Mouse (Mus musculus) olfactory bulb, adult 2 months (tissue): ENCODE measurements around the gene Parg. TPM values are rescaled to one million over a fixed set of nuclear protein-coding genes. Genes with fewer than 3 reads are reported as not detected.

Experiments
- H3K27ac ChIP-seq: fragments of 200-500 bp; 2 replicates; pipeline ENCODE4 v1.5.1; 2012; ENCODE audit warnings: low read depth, low read length; ENCODE audit not compliant: insufficient read depth
- H3K4me1 ChIP-seq: fragments of 200-500 bp; 2 replicates; pipeline ENCODE4 v1.6.1; 2012; ENCODE audit warnings: low read length; ENCODE audit not compliant: control insufficient read depth, insufficient read depth
- H3K4me3 ChIP-seq: fragments of 200-500 bp; 2 replicates; pipeline ENCODE4 v1.5.1; 2012; ENCODE audit warnings: mild to moderate bottlenecking, low read depth, low read length, moderate library complexity; ENCODE audit not compliant: insufficient read depth
- CTCF ChIP-seq: fragments of 200-500 bp; IDR thresholded peaks from 2 replicates; pipeline ENCODE4 v1.5.1; 2012; ENCODE audit warnings: low read depth, mild to moderate bottlenecking, low read length, moderate library complexity; ENCODE audit not compliant: insufficient read depth
- POLR2A ChIP-seq: fragments of 200-500 bp; IDR thresholded peaks from 2 replicates; pipeline ENCODE4 v1.6.1; 2012; ENCODE audit warnings: mild to moderate bottlenecking, low read depth, low read length, moderate library complexity; ENCODE audit not compliant: insufficient read depth
- WGBS: fragments of 180-500 bp; shearing (Covaris S2); methylation state at CpG from one replicate; pipeline ENCODE4 v1.1.7; 2018; 5-methylcytosine and 5-hydroxymethylcytosine counted together
- polyA plus RNA-seq: library from polyadenylated mRNA; stranded (reverse); fragments of >200 nt; gene quantifications from 2 replicates; pipeline ENCODE4 v1.2.4, GENCODE M21; 2012; ENCODE audit warnings: low replicate concordance; ENCODE audit not compliant: missing spikeins, insufficient read depth, insufficient read length

Parg gene
- polyA plus RNA-seq, 1 experiment: not detected

GRCm38 (mm10) chr14:32332515-32333445 lies 131.0 kb downstream of the Parg start:
- Histone ChIP-seq H3K4me1 (no peaks in the 10 kb centered on the region), H3K4me3 (no peak overlapping the region), H3K27ac (no peak overlapping the region)
- TF ChIP-seq POLR2A (no peak), CTCF (no peak)
- WGBS: 80% methylated on average over 20 of the region's 20 CpGs

- H3K4me1 ChIP-seq: no peaks in the 10 kb centered on the region
- WGBS: 76% methylated on average over 6 of the region's 6 CpGs
- TF ChIP-seq POLR2A: no peak
- no peak for TF ChIP-seq CTCF
- no peak overlapping the region for H3K4me3 ChIP-seq
- H3K27ac ChIP-seq: no peak overlapping the region
These were observed 134.3 kb downstream of the Parg start for GRCm38 (mm10) chr14:32336021-32336420.

- 70% methylated on average over 11 of the region's 11 CpGs for WGBS
- H3K4me1 ChIP-seq: no peaks in the 10 kb centered on the region
- H3K4me3 ChIP-seq: no peak overlapping the region
- H3K27ac ChIP-seq: no peak overlapping the region
- TF ChIP-seq CTCF: no peak
- no peak for TF ChIP-seq POLR2A
These were observed 134.8 kb downstream of the Parg start for GRCm38 (mm10) chr14:32336547-32336946.

GRCm38 (mm10) chr14:32341823-32342222 lies 140.1 kb downstream of the Parg start:
- no peak overlapping the region for H3K4me3 ChIP-seq
- H3K27ac ChIP-seq: no peak overlapping the region
- TF ChIP-seq CTCF: no peak
- no peak for TF ChIP-seq POLR2A
- 97% methylated on average over 7 of the region's 7 CpGs for WGBS
- H3K4me1 ChIP-seq: no peaks in the 10 kb centered on the region

- Histone ChIP-seq H3K27ac (no peak overlapping the region), H3K4me1 (no peaks in the 10 kb centered on the region), H3K4me3 (no peak overlapping the region)
- TF ChIP-seq CTCF (no peak), POLR2A (no peak)
- WGBS: 91% methylated on average over 7 of the region's 7 CpGs
These were observed 142.4 kb downstream of the Parg start for GRCm38 (mm10) chr14:32344176-32344575.

- 96% methylated on average over 9 of the region's 10 CpGs for WGBS
- TF ChIP-seq POLR2A (no peak), CTCF (no peak)
- Histone ChIP-seq H3K27ac (no peak overlapping the region), H3K4me1 (no peaks in the 10 kb centered on the region), H3K4me3 (no peak overlapping the region)
These were observed 142.9 kb downstream of the Parg start for GRCm38 (mm10) chr14:32344694-32345093.

Other genes starting within 250 kb of the Parg start
- not detected in 2 replicates for gene Galnt15, start 173.0 kb upstream of the Parg start, polyA plus RNA-seq
- gene Oxnad1, start 116.6 kb upstream of the Parg start, polyA plus RNA-seq: not detected in 2 replicates
- gene Dph3, start 116.2 kb upstream of the Parg start, polyA plus RNA-seq: not detected in 2 replicates
- not detected in 2 replicates for gene Msmb, start 59.9 kb upstream of the Parg start, polyA plus RNA-seq
- gene Ncoa4, start 42.1 kb upstream of the Parg start, polyA plus RNA-seq: not detected in 2 replicates
- gene Timm23, start 51 bp upstream of the Parg start, polyA plus RNA-seq: not detected in 2 replicates
- not detected in 2 replicates for gene Ogdhl, start 120.1 kb downstream of the Parg start, polyA plus RNA-seq
- gene 1700024G13Rik, start 186.4 kb downstream of the Parg start, polyA plus RNA-seq: not detected in 2 replicates